ENCODE assay signal across 8 mouse cellular contexts in genomic region chr15:96665889-96666288, GRCm38 (mm10). TPM values are rescaled to one million over a fixed set of nuclear protein-coding genes. Genes with fewer than 3 reads are reported as not detected.
DNase-seq lines count a peak whose midpoint lies in the region; ATAC-seq lines count a peak whose summit lies in the region.

No protein-coding gene starts in this region.

- WGBS in forebrain, embryonic 16.5 days, result 9% methylated on average over 3 of the region's 3 CpGs
- 12% methylated on average over 3 of the region's 3 CpGs for WGBS in hindbrain, embryonic 15.5 days

- H3K9ac ChIP-seq in forebrain, embryonic 16.5 days (replicated peaks; ENCODE audit: low read depth, low read length), result no peak overlapping the region
- no peak overlapping the region for H3K9ac ChIP-seq in hindbrain, embryonic 15.5 days

- H3K27me3 ChIP-seq in forebrain, embryonic 16.5 days (replicated peaks; ENCODE audit: control insufficient read depth, insufficient read depth, low read length), result no peaks in the 10 kb centered on the region
- H3K27me3 ChIP-seq in hindbrain, embryonic 15.5 days, result 0 out of 2 replicates have a peak, but pooled peaks cover 3% of the 10 kb centered on the region

- peak overlapping the region; percentile 29; the same call in 1 of the 2 replicates for H3K4me2 ChIP-seq in forebrain, embryonic 16.5 days (ENCODE audit: low read length)
- H3K4me2 ChIP-seq in hindbrain, embryonic 15.5 days, result peak overlapping the region; percentile 40

- no peak overlapping the region for H3K27ac ChIP-seq in forebrain, embryonic 16.5 days (ENCODE audit: low read length)
- no peak overlapping the region for H3K27ac ChIP-seq in hindbrain, embryonic 15.5 days (replicated peaks)

- H3K9me3 ChIP-seq in forebrain, embryonic 16.5 days (ENCODE audit: control insufficient read depth, low read length), result no peaks in the 10 kb centered on the region
- H3K9me3 ChIP-seq in hindbrain, embryonic 15.5 days, result no peaks in the 10 kb centered on the region

- no peaks in the 10 kb centered on the region for H3K36me3 ChIP-seq in forebrain, embryonic 16.5 days (ENCODE audit: control insufficient read depth, insufficient read depth)
- H3K36me3 ChIP-seq in hindbrain, embryonic 15.5 days, result no peaks in the 10 kb centered on the region

- ATAC-seq in forebrain, embryonic 16.5 days, result peak; percentile 79; the same call in 1 of the 2 replicates
- 0 out of 2 replicates have a peak, but pooled peaks have one; percentile 54 for ATAC-seq in hindbrain, embryonic 15.5 days (ENCODE audit: low FRiP score, low read depth)

- peaks cover 5% of the 10 kb centered on the region for H3K4me1 ChIP-seq in forebrain, embryonic 16.5 days (replicated peaks; ENCODE audit: control insufficient read depth, insufficient read depth, low read length)
- H3K4me1 ChIP-seq in hindbrain, embryonic 15.5 days (replicated peaks), result 0 out of 2 replicates have a peak, but pooled peaks cover 6% of the 10 kb centered on the region

- peak; percentile 58 for DNase-seq in Muller cell, postnatal 12 days (ENCODE audit: inconsistent ontology term)
- DNase-seq in cerebellum, adult 11 months, result peak; percentile 68
- peak; percentile 43 to 84 for DNase-seq in layer of hippocampus, postnatal 14 days (ENCODE audit: low spot score in 2 of 2)
- peak; percentile 87 for DNase-seq in lung, postnatal 14 days
- peak; percentile 77 for DNase-seq in retina, postnatal 7 days (ENCODE audit: low read depth, low spot score)
- no peak for DNase-seq in ovary, adult 18-20 months (ENCODE audit: low spot score)

- H3K4me3 ChIP-seq in forebrain, embryonic 16.5 days (replicated peaks; ENCODE audit: low read length), result no peak overlapping the region
- no peak overlapping the region for H3K4me3 ChIP-seq in hindbrain, embryonic 15.5 days

RNA-seq across cellular contexts. Expression of gene Slc38a1, which starts 23.2 kb away (rescaled TPM):
- polyA plus RNA-seq in forebrain, embryonic 16.5 days (2015; fragmentation: Nextera tagmentation; extraction: Ambion mirVana), result 154 and 158 TPM in 2 replicates
- polyA plus RNA-seq in hindbrain, embryonic 15.5 days (2015; fragmentation: Nextera tagmentation; extraction: Ambion mirVana), result 134 and 138 TPM in 2 replicates
- 10 to 100 TPM; 78.7 to 80.0 TPM for total RNA-seq in layer of hippocampus, postnatal 14 days (2021)

RNA-seq across cellular contexts. Expression of gene Slc38a2, which starts 33.6 kb away (rescaled TPM):
- 161 and 200 TPM in 2 replicates for polyA plus RNA-seq in forebrain, embryonic 16.5 days (2015; fragmentation: Nextera tagmentation; extraction: Ambion mirVana)
- polyA plus RNA-seq in hindbrain, embryonic 15.5 days (2015; fragmentation: Nextera tagmentation; extraction: Ambion mirVana), result 102 and 108 TPM in 2 replicates
- total RNA-seq in layer of hippocampus, postnatal 14 days (2021), result 10 to 100 TPM; 52.6 to 57.4 TPM
